Mouse (Mus musculus): Measurements from ENCODE around the gene Rasd2. TPM values are rescaled to one million over a fixed set of nuclear protein-coding genes. Genes with fewer than 3 reads are reported as not detected.

The Rasd2 gene
- polyA plus RNA-seq (2011; ENCODE audit: insufficient read length, low read depth, missing spikeins) = not detected in 2 replicates

DNA sequence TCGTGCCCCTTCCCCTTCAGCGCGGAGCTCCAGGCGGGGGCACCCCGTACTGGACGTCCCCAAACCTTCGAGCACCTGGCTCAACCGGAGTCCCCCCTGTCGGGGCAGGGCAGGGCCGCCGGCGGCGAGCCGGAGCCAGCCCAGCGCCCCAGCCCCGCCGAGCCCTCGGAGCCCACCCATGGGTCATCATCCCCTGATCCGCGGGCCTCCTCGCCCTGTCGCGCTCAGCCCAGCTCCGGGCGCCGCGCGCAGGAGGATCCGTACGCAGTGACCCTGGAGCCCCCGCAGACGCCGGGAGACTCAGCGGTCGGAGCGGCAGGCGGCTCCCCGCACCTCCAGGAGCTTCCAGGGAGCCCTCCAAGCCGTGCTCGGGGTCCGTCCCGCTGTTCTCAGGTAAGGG lies at the start of gene Rasd2:
TSS of gene Rasd2 (plus strand) at position 259 of the 400 bp plus-strand sequence.
- TF ChIP-seq CTCF (IDR thresholded peaks at IDR 0.05; ENCODE audit: borderline replicate concordance, insufficient read depth, low read length) = no peak
- TF ChIP-seq POLR2A (IDR thresholded peaks at IDR 0.05; ENCODE audit: low read depth, low read length) = no peak
- peak within 1 kb of the TSS; percentile 41 for H3K4me3 ChIP-seq (ENCODE audit: insufficient read depth, low read length)
- H3K4me1 ChIP-seq (ENCODE audit: control insufficient read depth, insufficient read depth, low read length) = no peaks in the 10 kb centered on the region
- no peak within 1 kb of the TSS for H3K27ac ChIP-seq (ENCODE audit: insufficient read depth, low read length)

DNA sequence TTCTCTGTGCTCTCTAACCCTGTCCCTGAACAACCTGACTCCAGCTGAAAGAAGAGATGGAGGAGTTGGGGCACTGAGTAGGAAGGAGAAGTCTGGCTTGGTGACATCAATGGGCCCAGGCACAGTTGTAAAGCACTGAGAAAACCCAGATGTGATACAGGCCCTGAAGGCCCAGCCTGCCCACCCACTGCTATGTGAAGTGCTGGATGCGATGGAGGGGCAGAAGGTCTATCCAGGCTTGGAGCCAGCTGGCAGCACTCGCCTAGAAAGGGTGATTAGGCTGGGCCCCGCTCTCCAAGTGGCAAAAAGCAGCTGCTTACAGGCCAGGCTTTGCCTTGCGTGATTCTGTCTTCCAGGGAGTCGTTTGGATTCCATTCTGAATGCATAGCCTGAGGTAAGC lies 44.4 kb upstream of the Rasd2 start:
- H3K4me3 ChIP-seq (ENCODE audit: insufficient read depth, low read length) = no peak overlapping the region
- H3K4me1 ChIP-seq (ENCODE audit: control insufficient read depth, insufficient read depth, low read length) = no peaks in the 10 kb centered on the region
- H3K27ac ChIP-seq (ENCODE audit: insufficient read depth, low read length) = no peak overlapping the region
- no peak for TF ChIP-seq CTCF (IDR thresholded peaks at IDR 0.05; ENCODE audit: borderline replicate concordance, insufficient read depth, low read length)
- no peak for TF ChIP-seq POLR2A (IDR thresholded peaks at IDR 0.05; ENCODE audit: low read depth, low read length)

DNA sequence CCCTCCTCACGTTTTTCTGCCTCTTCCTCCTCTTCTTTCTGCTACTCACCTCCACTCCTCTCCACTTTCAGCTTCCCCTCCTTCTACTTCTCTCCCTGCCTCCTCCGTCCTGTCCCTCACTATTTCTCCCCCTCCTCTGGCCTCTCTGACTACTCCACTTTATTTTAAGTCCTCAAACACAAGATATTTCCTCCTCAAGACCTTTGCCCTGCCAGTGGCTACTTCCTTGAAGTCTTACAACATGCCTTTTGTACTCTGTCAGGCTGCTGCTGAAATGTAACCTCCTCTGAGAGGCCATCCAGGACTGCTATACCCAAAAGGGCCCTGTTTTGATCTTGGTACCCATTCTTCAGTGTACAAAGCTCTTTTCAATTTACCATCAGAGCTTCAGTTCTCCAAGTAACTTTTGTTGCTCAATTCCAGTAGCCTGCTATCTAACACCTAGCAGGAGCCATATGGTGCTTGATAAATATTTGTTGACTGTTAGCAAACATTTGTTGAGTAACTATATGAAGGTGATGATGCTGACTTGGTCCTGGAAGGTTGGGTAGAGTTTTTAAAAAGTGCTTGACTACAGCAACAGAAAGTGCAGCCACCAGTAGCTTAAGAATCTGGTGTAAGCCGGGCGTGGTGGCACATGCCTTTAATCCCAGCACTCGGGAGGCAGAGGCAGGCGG lies 41.6 kb upstream of the Rasd2 start:
- Histone ChIP-seq H3K4me3 (ENCODE audit: insufficient read depth, low read length) (no peak overlapping the region), H3K4me1 (ENCODE audit: control insufficient read depth, insufficient read depth, low read length) (no peaks in the 10 kb centered on the region), H3K27ac (ENCODE audit: insufficient read depth, low read length) (no peak overlapping the region)
- no peak for TF ChIP-seq CTCF (IDR thresholded peaks at IDR 0.05; ENCODE audit: borderline replicate concordance, insufficient read depth, low read length)
- no peak for TF ChIP-seq POLR2A (IDR thresholded peaks at IDR 0.05; ENCODE audit: low read depth, low read length)

DNA sequence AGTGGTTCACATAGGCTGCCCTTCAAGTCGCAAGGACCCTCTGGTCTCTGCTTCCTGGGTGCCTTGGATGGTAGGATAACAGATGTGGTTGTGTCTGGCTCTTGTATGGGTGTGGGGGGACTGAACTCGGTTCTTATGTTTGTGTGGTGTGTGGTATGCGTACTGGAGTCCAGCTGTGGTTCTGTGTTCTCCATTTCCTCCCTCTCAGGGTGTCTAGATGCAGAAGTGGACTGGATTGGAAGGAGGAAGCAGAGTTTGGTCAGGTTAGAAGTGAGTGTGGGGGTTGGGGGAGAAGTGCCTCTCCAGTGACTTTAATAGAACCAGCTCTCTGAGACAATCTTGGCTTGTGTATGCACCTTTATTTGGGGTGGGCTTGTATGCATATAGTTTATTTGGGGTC lies 20.7 kb upstream of the Rasd2 start:
- Histone ChIP-seq H3K4me3 (ENCODE audit: insufficient read depth, low read length) (no peak overlapping the region), H3K4me1 (ENCODE audit: control insufficient read depth, insufficient read depth, low read length) (no peaks in the 10 kb centered on the region), H3K27ac (ENCODE audit: insufficient read depth, low read length) (no peak overlapping the region)

DNA sequence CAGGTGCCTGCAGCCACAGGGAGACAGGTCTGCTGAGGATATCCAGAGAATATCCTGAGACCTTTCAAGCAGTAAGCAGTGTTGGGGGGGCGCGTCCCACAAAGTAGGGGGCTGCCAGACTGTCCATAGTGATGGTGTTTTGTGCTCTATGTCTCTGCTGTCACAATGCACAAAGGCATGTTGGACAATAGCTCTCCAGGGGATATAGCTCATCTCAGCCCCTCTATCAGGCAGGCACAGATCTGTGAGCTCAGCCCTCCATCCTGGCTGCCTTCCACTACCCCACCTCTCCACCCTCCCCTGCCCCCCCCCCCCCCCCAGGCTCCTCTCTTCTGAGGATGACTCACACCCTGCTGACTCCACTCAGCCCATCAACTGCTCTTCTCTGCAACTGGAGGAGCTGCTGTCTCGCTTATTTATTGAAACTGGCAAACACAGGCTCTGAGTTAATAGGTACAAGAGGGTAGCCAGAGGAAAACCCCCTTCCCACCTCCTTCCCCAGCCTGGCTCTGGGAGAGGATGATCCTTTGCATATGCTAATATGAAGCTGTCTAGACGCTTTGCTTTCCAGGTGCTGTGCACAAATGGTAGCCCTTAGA lies 19.2 kb upstream of the Rasd2 start:
- Histone ChIP-seq H3K27ac (ENCODE audit: insufficient read depth, low read length) (no peak overlapping the region), H3K4me1 (ENCODE audit: control insufficient read depth, insufficient read depth, low read length) (no peaks in the 10 kb centered on the region), H3K4me3 (ENCODE audit: insufficient read depth, low read length) (no peak overlapping the region)
- TF ChIP-seq POLR2A (IDR thresholded peaks at IDR 0.05; ENCODE audit: low read depth, low read length) (no peak), CTCF (IDR thresholded peaks at IDR 0.05; ENCODE audit: borderline replicate concordance, insufficient read depth, low read length) (no peak)

More for the DNA sequence above, 20.7 kb upstream of the Rasd2 start:
- no peak for TF ChIP-seq POLR2A (IDR thresholded peaks at IDR 0.05; ENCODE audit: low read depth, low read length)
- no peak for TF ChIP-seq CTCF (IDR thresholded peaks at IDR 0.05; ENCODE audit: borderline replicate concordance, insufficient read depth, low read length)

DNA sequence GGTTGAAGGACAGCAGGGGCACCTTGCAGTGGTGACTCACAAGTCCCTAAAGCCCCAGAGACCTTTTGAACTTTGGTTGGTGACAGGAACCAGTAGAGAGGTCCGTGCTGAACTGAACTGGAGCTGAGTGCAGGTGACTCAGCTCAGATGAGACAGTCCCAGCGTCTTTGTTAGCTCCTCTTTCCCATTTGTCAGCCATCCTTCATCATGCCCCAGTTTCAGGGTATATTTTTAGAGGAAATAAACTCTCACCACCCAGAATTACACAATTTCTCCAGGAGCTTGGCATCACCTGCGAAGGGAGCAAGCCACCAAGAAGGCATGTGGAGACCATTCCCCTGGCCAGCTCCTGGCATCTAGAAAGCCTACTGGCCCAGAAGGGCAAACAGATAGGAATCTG lies 16.6 kb upstream of the Rasd2 start:
- Histone ChIP-seq H3K4me1 (ENCODE audit: control insufficient read depth, insufficient read depth, low read length) (no peaks in the 10 kb centered on the region), H3K27ac (ENCODE audit: insufficient read depth, low read length) (no peak overlapping the region), H3K4me3 (ENCODE audit: insufficient read depth, low read length) (no peak overlapping the region)
- no peak for TF ChIP-seq POLR2A (IDR thresholded peaks at IDR 0.05; ENCODE audit: low read depth, low read length)
- TF ChIP-seq CTCF (IDR thresholded peaks at IDR 0.05; ENCODE audit: borderline replicate concordance, insufficient read depth, low read length) = no peak

DNA sequence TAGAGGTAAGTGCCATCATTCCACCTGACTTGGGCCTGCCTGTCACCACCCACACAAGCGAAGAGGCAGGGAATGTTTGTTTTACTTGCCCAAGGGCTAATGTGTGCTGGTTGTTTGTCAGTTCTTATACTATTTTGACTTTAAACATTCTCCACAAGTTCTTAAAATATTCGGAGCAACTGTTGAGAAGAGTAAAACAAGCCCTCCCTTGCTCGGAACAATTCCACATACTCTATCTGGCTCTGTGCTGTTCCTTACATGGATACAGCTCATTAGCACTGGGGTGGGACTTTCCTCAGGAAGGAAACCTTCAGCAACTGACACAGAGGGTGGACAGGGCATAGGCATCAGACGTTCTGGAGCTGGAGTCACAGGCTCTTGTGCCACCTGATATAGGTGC lies 15.9 kb upstream of the Rasd2 start:
- Histone ChIP-seq H3K4me1 (ENCODE audit: control insufficient read depth, insufficient read depth, low read length) (no peaks in the 10 kb centered on the region), H3K4me3 (ENCODE audit: insufficient read depth, low read length) (no peak overlapping the region), H3K27ac (ENCODE audit: insufficient read depth, low read length) (no peak overlapping the region)
- no peak for TF ChIP-seq CTCF (IDR thresholded peaks at IDR 0.05; ENCODE audit: borderline replicate concordance, insufficient read depth, low read length)
- no peak for TF ChIP-seq POLR2A (IDR thresholded peaks at IDR 0.05; ENCODE audit: low read depth, low read length)

DNA sequence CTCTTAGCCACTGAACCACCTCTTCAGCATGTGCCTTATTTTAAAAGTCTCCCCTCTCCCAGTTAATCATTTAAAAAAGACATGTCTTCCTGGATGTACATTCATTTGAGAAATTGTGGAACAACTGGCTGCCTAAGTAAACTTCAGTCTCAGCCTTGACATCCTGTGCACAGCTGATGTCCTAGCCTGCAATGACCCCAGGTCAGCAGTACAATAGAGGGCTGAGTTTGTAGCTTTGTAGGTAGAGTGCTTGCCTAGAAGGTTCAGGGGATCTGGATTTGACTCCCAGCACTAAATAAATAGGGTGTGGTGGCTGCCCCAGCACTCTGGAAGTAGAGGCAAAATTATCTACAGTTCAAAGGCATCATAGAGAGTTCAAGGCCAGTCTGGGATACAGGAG lies 15.4 kb upstream of the Rasd2 start:
- no peak overlapping the region for H3K27ac ChIP-seq (ENCODE audit: insufficient read depth, low read length)
- no peak overlapping the region for H3K4me3 ChIP-seq (ENCODE audit: insufficient read depth, low read length)
- TF ChIP-seq POLR2A (IDR thresholded peaks at IDR 0.05; ENCODE audit: low read depth, low read length) (no peak), CTCF (IDR thresholded peaks at IDR 0.05; ENCODE audit: borderline replicate concordance, insufficient read depth, low read length) (no peak)
- H3K4me1 ChIP-seq (ENCODE audit: control insufficient read depth, insufficient read depth, low read length) = no peaks in the 10 kb centered on the region

DNA sequence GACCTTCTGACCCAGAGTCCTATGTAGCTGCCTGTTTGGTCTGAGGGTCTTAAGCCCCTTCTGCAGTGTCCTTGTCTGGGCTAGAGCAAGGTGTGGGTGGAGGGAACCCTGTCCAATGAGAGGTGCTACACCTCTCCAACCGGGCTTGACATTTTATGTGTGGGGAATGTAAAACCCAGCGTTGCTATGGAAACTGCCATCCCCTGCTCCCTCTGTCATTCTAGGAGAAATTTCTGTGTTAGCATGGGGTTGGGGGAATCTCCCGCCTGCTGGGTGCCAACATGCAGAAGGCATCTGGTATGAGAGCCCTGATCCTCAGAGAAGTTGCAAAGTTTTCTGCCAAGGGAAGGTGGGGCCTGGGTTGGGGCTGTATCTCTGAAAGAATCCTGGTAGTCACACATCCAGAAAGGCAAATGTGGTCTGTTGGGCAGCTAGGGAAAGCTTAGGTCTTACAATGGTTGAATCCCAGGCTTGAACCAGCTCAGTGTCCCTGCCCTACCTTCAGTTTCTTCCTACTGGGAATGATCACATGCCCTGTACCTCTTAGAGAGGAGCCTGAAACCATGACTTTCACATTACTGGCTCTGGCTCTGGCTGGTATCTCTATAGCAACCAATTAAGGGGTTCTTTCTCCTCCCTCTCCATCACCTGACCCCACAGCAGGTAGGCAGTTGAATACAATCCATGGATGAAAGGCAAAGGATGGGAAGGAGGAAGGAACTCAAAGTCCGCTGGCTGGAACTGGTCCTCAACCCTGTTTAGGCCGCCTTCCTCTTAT lies 14.6 kb upstream of the Rasd2 start:
- no peak overlapping the region for H3K4me3 ChIP-seq (ENCODE audit: insufficient read depth, low read length)
- no peaks in the 10 kb centered on the region for H3K4me1 ChIP-seq (ENCODE audit: control insufficient read depth, insufficient read depth, low read length)
- TF ChIP-seq POLR2A (IDR thresholded peaks at IDR 0.05; ENCODE audit: low read depth, low read length) (no peak), CTCF (IDR thresholded peaks at IDR 0.05; ENCODE audit: borderline replicate concordance, insufficient read depth, low read length) (no peak)
- no peak overlapping the region for H3K27ac ChIP-seq (ENCODE audit: insufficient read depth, low read length)

DNA sequence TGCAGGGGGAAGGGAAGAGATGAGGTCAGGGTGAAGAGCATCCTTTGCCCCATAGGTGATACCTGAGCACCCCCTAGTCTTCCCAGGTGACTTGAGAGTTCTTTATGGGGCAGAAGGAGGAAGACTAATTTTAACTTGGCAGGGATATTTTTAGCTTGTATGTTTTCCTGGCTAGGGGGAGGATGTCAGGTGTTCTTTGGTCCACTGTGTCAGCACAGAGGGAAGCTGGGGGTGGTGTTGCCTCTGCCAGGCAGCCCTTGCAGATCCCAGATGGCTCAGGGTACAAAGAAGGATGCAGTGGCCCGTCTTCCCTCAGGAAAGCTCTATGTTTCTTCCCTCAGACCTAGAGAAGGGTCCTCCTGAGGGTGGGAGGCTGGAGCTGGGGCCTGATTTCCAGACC lies 13.8 kb upstream of the Rasd2 start:
- no peaks in the 10 kb centered on the region for H3K4me1 ChIP-seq (ENCODE audit: control insufficient read depth, insufficient read depth, low read length)
- no peak for TF ChIP-seq CTCF (IDR thresholded peaks at IDR 0.05; ENCODE audit: borderline replicate concordance, insufficient read depth, low read length)
- no peak overlapping the region for H3K27ac ChIP-seq (ENCODE audit: insufficient read depth, low read length)
- H3K4me3 ChIP-seq (ENCODE audit: insufficient read depth, low read length) = no peak overlapping the region

All from embryonic fibroblast, embryonic 13.5 days (primary cell).